Mouse (Mus musculus) limb, embryonic 11.5 days (tissue): ENCODE data around the gene Snapc1. TPM values are rescaled to one million over a fixed set of nuclear protein-coding genes. Genes with fewer than 3 reads are reported as not detected.

ENCODE experiments used
- ATAC-seq: fragments of 200-750 bp; cut with Nextera tagmentation; 2 replicates; pipeline ENCODE4 v1.8.0; 2017; ENCODE audit warnings: low read depth; ENCODE audit not compliant: insufficient number of reproducible peaks, low FRiP score, low TSS enrichment
- DNase-seq: peaks from one replicate; pipeline ENCODE4 v3.0.0-alpha.2; 2015; ENCODE audit warnings: low spot score
- H3K27ac ChIP-seq: fragments of 300-500 bp; sonication (generic); replicated peaks from 2 replicates; pipeline ENCODE4 v1.5.1; 2014; ENCODE audit warnings: low read depth, mild to moderate bottlenecking, low read length
- H3K27me3 ChIP-seq: fragments of 300-500 bp; sonication (generic); 2 replicates; pipeline ENCODE4 v1.6.1; 2014; ENCODE audit warnings: mild to moderate bottlenecking, low read length, mixed read lengths; ENCODE audit not compliant: control insufficient read depth, insufficient read depth
- H3K36me3 ChIP-seq: fragments of 300-500 bp; sonication (generic); 2 replicates; pipeline ENCODE4 v1.6.1; 2014; ENCODE audit warnings: mild to moderate bottlenecking, low read length, moderate library complexity, mixed read lengths; ENCODE audit not compliant: control insufficient read depth, insufficient read depth
- H3K4me1 ChIP-seq: fragments of 300-500 bp; sonication (generic); 2 replicates; pipeline ENCODE4 v1.6.1; 2014; ENCODE audit warnings: low read length, mixed read lengths; ENCODE audit not compliant: control insufficient read depth, insufficient read depth
- H3K4me2 ChIP-seq: fragments of 300-500 bp; sonication (generic); 2 replicates; pipeline ENCODE4 v1.6.1; 2014; ENCODE audit warnings: low read depth, mild to moderate bottlenecking, moderate library complexity; ENCODE audit not compliant: severe bottlenecking
- H3K4me3 ChIP-seq: fragments of 300-500 bp; sonication (generic); 2 replicates; pipeline ENCODE4 v1.5.1; 2014; ENCODE audit warnings: low read depth, low read length
- H3K9ac ChIP-seq: fragments of 300-500 bp; sonication (generic); 2 replicates; pipeline ENCODE4 v1.6.1; 2014; ENCODE audit warnings: mild to moderate bottlenecking, low read length
- H3K9me3 ChIP-seq: fragments of 300-500 bp; sonication (generic); 2 replicates; pipeline ENCODE4 v1.6.1; 2016; ENCODE audit warnings: low read length; ENCODE audit not compliant: control insufficient read depth
- WGBS: fragments of 180-500 bp; shearing (Covaris S2); extraction: QIAGEN DNeasy Blood & Tissue Kit; methylation state at CpG from one replicate; pipeline ENCODE4 v1.1.7; 2014; 5-methylcytosine and 5-hydroxymethylcytosine counted together
- polyA plus RNA-seq: library from polyadenylated mRNA; unstranded; fragments of >200 nt; fragmentation: Nextera tagmentation; extraction: Ambion mirVana; gene quantifications from 2 replicates; pipeline ENCODE4 v1.2.1, GENCODE M21; 2014

Snapc1 gene
- polyA plus RNA-seq, 1 experiment from 2014 or later: 22.2 TPM

DNA sequence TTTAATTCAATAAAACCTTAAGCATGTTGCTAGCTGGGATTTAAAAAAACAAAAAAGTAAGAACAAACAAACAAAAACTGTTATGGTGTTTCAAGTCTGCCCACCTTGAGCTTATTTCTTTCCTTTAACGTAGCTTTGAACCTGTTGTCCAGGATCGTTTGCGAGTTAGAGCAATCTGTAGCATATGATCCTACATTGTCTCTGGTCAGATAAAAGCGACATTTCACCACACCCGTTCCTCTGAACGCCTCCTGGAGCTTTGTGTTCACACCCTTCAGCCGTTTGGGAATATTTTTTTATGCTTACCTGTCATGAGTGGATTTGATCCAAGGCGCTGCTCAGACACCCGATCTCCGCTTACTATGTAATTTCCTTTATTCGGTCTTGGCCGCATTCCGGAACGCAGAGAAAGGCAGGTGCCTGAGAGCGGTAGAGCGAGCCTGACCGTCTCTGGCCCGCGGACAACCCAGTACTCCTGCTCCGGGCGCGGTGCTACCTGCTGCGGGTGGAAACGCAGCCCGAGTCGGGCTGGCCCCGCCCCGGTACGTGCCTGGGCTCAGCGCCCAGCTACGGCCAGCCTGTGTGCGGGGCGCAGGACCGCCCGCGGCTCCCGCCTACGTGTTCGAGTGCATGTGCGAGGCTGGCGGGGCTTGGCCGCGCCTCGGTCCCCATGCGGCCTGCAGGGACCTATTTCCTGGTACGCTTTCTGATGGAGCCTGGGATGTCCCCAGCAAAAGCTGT lies 14.8 kb upstream of the Snapc1 start:
- H3K9ac ChIP-seq: 0 out of 2 replicates have a peak overlapping the region, but pooled peaks have one; percentile 22
- 0 out of 2 replicates have a peak, but pooled peaks cover 4% of the 10 kb centered on the region for H3K4me1 ChIP-seq
- no peaks in the 10 kb centered on the region for H3K9me3 ChIP-seq
- peak overlapping the region; percentile 24; the same call in 1 of the 2 replicates for H3K4me3 ChIP-seq
- H3K36me3 ChIP-seq: peaks cover 4% of the 10 kb centered on the region; the same call in 1 of the 2 replicates
- 8% methylated on average over 46 of the region's 46 CpGs for WGBS
- peaks cover 3% of the 10 kb centered on the region; the same call in 1 of the 2 replicates for H3K27me3 ChIP-seq
- no peak overlapping the region for H3K27ac ChIP-seq
- H3K4me2 ChIP-seq: peak overlapping the region; percentile 65
- DNase-seq (peak; percentile 61), ATAC-seq (peak; percentile 79; the same call in 1 of the 2 replicates)

DNA sequence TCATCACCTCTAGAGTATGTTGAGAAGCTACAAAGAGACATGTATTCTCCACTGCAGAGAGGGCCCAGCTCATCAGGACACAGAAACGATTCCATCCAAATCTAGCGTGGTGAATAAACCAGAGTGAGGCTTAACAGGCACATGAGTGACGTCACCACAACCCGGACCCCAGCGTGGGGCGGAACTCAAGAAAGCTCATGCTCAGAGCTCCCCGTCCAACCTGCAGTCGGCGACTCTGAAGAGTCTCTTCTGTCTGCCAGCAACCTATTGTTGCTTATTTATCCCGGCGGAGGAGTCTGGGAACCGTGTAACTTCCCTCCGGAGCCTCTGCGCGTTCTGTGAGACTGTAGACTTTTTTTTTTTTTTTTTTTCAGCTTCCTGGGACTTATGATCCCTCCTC lies 11.4 kb upstream of the Snapc1 start:
- no peak for ATAC-seq
- Histone ChIP-seq H3K4me3 (peak overlapping the region; percentile 12; the same call in 1 of the 2 replicates), H3K36me3 (no peaks in the 10 kb centered on the region), H3K9me3 (no peaks in the 10 kb centered on the region), H3K27me3 (peaks cover 3% of the 10 kb centered on the region; the same call in 1 of the 2 replicates), H3K4me1 (0 out of 2 replicates have a peak, but pooled peaks cover 4% of the 10 kb centered on the region), H3K4me2 (peak overlapping the region; percentile 36; the same call in 1 of the 2 replicates), H3K9ac (no peak overlapping the region), H3K27ac (no peak overlapping the region)
- peak; percentile 66 for DNase-seq
- 13% methylated on average over 15 of the region's 15 CpGs for WGBS

DNA sequence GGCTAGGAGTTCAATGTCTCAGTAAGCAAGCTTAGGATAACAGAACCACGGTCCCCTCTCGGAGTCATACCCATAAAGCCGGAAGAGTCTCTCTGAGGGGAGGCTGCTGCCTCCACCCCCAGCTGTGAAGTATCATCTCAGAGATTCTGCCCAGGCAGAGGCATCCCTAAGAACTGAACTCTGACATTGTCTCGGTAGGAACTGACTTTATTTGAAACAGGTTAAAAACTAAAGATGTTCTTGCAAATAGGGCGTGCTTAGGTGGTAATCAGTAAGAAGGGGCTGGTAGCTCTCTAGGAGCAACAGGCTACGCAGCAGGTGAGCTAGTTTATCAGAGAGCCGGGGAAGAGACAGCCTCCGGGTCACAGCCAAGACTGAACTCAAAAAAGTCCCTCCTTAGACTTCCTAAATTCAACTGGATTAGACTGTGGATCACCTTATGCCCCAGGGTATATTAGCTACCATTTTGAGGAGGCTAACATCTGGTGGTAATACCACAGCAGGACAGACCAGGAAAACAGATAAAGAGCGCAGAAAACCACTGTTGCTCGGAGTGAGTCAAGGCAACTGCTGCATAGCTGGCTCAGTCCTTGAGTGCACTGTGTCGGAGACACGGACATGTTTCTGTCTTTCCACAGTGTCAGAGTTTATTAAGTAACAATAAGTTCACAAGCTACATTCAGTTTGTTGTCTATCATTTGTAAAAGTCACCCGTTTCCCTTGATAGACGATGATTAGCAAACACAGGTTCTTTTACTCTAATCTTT lies 10.7 kb upstream of the Snapc1 start:
- WGBS: 52% methylated on average over 14 of the region's 14 CpGs
- ATAC-seq: no peak
- Histone ChIP-seq H3K9ac (no peak overlapping the region), H3K4me2 (peak overlapping the region; percentile 36; the same call in 1 of the 2 replicates), H3K9me3 (no peaks in the 10 kb centered on the region), H3K36me3 (no peaks in the 10 kb centered on the region), H3K27ac (no peak overlapping the region), H3K4me1 (0 out of 2 replicates have a peak, but pooled peaks cover 4% of the 10 kb centered on the region), H3K27me3 (peaks cover 3% of the 10 kb centered on the region; the same call in 1 of the 2 replicates), H3K4me3 (no peak overlapping the region)
- no peak for DNase-seq

DNA sequence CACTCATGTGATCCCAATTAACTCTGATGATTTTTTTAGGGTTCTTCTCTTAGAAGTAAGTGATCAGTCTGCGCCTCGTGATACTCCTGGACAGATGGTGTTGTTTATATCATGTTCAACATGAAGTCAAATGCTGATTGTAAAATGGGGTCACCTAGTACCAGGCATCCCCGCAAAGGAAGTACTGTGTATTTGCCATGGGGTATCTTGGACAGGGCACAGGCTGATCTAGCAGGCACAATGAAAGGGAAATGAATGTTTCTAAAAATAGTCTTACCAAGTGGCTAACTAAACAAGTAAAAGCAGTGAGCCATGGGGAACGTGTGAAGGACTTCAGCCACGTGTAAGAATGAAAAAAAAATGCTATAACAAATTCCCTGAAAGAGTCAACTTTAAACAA lies 9.5 kb upstream of the Snapc1 start:
- H3K4me1 ChIP-seq: 0 out of 2 replicates have a peak, but pooled peaks cover under 1% of the 10 kb centered on the region
- no peak overlapping the region for H3K4me3 ChIP-seq
- H3K9me3 ChIP-seq: no peaks in the 10 kb centered on the region
- ATAC-seq (no peak), DNase-seq (no peak)
- H3K4me2 ChIP-seq: no peak overlapping the region
- no peak overlapping the region for H3K27ac ChIP-seq
- H3K9ac ChIP-seq: no peak overlapping the region
- peaks cover under 1% of the 10 kb centered on the region; the same call in 1 of the 2 replicates for H3K27me3 ChIP-seq
- no peaks in the 10 kb centered on the region for H3K36me3 ChIP-seq
- 83% methylated on average over 5 of the region's 5 CpGs for WGBS

DNA sequence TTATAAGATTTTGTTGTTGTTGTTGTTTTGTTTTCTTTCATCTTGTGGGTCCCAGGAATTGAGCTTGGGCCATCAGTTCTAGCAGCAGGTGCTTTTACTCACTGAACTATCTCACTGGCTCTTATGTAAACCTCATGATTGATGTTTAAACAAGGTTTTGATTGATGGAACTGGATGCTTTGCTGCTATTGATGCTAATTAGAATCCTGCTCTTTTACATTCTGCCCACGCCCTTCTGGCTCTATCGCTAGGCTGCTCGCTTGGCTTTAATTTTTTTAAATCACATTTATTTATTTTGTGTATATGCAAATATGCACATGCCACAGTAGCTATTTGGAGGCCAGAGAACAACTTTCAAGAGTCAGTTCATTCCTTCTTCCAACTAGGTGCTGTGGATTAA lies 6.6 kb upstream of the Snapc1 start:
- H3K4me2 ChIP-seq: no peak overlapping the region
- ATAC-seq (no peak), DNase-seq (no peak)
- no peak overlapping the region for H3K4me3 ChIP-seq
- H3K9ac ChIP-seq: no peak overlapping the region
- no peaks in the 10 kb centered on the region for H3K36me3 ChIP-seq
- no peaks in the 10 kb centered on the region for H3K9me3 ChIP-seq
- 90% methylated on average over 3 of the region's 3 CpGs for WGBS
- no peak overlapping the region for H3K27ac ChIP-seq
- H3K27me3 ChIP-seq: no peaks in the 10 kb centered on the region
- no peaks in the 10 kb centered on the region for H3K4me1 ChIP-seq

DNA sequence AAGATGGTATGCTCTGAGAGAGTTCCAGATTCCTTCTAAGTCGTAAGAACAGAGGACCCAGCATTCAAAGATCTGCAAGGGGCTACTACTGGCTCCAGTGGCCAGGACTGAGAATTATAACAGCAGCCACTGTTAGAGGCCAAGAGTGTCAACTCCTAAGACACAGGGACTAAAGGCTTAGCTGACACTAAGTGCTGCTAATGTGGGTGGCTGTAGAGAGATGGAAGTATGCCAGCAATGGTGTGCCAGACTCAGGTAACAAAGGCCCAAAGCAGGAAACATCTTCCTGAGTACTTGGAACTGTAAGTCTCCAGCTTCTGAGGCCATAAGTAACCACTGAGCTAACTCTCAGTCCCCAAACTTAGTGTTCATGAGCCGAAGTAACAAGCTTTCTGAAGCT lies 5.5 kb upstream of the Snapc1 start:
- DNase-seq: no peak
- no peak overlapping the region for H3K27ac ChIP-seq
- ATAC-seq: no peak
- no peaks in the 10 kb centered on the region for H3K4me1 ChIP-seq
- 84% methylated on average over 2 of the region's 2 CpGs for WGBS
- no peak overlapping the region for H3K4me3 ChIP-seq
- H3K4me2 ChIP-seq: no peak overlapping the region
- no peak overlapping the region for H3K9ac ChIP-seq
- H3K36me3 ChIP-seq: no peaks in the 10 kb centered on the region
- H3K9me3 ChIP-seq: no peaks in the 10 kb centered on the region
- H3K27me3 ChIP-seq: no peaks in the 10 kb centered on the region

DNA sequence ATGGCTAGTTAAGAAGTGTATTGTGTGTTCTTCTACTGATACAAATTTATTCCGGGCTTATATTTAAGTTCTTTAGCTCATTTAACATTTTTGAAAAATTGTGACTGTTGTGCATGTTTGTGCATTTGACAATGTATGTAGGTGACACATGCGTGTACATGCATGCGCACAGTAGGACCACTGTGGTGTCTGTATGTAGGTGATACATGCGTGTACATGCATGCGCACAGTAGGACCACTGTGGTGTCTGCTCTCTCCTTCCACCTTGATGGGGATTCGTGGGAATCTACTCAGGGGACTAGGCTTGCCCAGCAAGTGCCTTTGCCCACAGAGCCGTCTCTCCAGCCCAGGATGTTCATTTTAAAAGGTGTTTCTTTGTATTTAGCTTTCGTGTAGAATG lies 4.9 kb downstream of the Snapc1 start:
- Histone ChIP-seq H3K36me3 (peaks cover 17% of the 10 kb centered on the region), H3K4me3 (no peak overlapping the region), H3K4me1 (0 out of 2 replicates have a peak, but pooled peaks cover 7% of the 10 kb centered on the region), H3K4me2 (no peak overlapping the region), H3K27me3 (no peaks in the 10 kb centered on the region), H3K9ac (no peak overlapping the region), H3K27ac (no peak overlapping the region), H3K9me3 (no peaks in the 10 kb centered on the region; the same call in 1 of the 2 replicates)
- DNase-seq: no peak
- WGBS: 94% methylated on average over 8 of the region's 8 CpGs
- ATAC-seq: no peak

DNA sequence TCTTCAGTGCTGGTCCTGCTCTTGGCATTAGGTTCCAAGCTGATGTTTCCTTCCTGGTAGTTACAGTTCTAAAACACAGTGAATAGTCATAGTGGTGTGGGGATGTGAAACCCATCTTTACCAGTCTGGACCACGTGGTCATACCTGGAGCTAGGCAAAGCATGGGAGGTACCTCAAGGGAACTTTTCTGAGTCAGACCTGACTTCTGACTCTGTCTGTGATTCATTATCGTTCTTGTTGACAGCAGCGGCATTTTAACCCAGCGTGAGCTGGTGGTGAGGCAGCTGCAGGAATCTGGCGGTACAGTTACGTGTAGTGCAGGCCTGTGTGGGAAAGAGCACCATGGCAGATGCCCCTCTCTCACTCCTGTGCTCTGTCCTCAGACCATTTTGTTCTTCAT lies 10.3 kb downstream of the Snapc1 start:
- H3K36me3 ChIP-seq: peaks cover 29% of the 10 kb centered on the region
- WGBS: 93% methylated on average over 6 of the region's 6 CpGs
- H3K9me3 ChIP-seq: no peaks in the 10 kb centered on the region; the same call in 1 of the 2 replicates
- H3K4me2 ChIP-seq: no peak overlapping the region
- no peak overlapping the region for H3K27ac ChIP-seq
- H3K27me3 ChIP-seq: no peaks in the 10 kb centered on the region
- no peak overlapping the region for H3K9ac ChIP-seq
- H3K4me1 ChIP-seq: no peaks in the 10 kb centered on the region
- DNase-seq (no peak), ATAC-seq (no peak)
- H3K4me3 ChIP-seq: no peak overlapping the region
